Mouse (Mus musculus) kidney, adult 8-10 months (tissue): ENCODE results near the gene Gnb4.

ENCODE experiments used
- DNase-seq, 2 experiments: peaks; one replicate each; pipeline ENCODE4 v3.0.0; 2022

Gene Gnb4

DNA sequence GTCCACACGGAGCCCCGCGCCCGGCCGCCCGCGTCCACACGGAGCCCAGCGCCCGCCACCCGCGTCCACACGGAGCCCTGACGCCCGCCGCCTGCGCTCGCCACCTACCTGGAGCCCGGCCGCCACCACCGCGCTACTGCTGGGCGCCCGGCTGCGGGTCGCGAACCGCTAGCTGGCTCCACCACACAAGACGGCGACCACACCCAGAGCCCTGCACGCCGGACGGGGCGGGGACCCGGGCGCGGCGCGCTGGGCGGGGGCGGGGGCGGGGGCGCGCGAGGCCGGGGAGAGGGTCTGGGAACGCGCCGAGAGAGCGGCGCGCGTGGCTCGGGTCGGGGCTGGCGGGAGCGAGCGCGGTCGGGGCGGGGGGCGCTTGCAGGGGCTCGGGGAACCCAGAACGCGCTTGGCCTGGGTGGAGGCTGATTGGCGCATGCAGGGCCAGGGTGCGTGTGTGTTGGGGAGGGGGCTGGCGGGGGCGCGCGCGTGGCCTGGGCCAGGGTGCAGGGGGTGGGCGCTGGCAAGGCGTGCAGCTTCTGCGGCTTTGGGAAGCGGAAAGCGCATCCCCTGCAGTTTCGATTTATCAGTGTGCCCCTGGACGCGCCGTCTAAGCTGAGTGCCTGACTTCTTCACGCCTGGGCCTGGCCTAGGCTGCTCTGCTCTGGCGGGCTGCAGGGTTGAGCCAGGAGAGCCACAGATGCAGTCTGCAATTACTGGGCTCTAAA is at the start of gene Gnb4:
Gnb4 (minus strand) TSS at position 255 of the 722 bp plus-strand sequence.
- DNase-seq = peak; percentile 11 to 13

DNA sequence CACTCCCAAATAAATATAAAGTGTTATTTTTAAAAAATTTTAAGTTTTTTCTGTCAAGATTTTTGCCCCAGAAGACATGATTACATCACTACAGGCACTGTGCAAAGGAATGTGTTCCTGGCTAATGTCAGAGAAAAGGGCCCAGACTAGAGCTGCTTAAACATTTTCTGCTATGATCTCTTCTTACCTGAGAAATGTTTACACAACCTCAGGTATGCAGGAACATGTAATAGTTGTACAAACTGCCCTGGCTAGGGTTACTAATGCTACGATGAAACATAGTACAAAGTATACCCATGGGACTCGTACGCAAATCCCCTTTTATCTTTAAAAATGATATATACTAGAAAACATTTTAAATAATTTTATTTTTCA is 45.2 kb upstream of the Gnb4 start:
- no peak for DNase-seq

DNA sequence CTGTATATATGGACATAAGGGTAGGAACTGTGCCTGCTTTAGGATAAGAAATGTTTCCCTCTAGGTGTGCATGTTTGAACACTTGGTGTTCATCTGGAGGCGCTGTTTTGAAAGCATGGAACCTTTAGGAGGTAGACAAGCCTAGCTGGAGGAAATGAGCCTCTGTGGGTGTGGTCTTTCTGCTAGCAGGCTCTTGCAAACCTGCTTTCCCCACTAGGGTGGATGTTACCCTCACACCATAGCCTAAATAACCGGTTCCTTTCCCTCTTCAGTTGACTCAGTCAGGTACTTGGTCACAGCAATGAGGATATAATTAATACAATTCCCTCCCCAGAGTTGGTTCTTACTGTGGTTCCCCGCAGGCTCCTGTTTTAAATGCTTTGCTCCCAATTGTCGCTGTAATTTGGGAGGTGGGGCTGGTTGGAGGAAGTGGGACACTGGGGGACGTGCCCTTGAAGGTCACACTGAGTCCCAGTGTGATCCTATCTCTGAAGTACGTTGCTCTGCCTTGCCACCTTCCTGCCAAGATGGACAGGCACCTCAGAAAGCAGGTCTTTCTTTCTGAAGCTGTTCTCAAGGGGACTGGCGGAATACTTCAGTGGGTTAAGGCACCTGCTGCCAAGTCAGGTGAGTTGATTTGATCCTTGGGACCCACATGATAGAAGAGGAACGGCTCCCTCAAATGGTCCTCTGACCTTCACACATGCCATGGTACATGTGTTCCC is 44.6 kb upstream of the Gnb4 start:
- no peak for DNase-seq

DNA sequence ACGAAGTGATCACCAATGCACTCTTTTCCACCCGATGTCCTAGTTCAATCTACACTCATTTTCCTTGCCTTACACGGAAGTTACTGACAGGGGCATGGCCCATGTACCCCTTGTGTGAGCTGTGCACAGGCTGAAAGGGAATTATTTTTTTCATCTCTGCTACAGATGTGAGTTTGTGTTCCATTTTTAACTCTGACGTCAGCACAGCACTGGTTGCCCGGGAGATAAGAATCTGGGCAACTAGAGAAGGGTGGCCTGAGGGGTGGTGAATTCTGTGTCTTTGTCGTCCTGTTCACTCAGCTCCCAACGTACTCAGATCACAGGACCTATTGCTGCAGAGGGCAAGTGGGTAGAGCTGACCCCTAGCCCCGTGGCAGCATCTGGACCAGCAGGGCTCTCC is 43.9 kb upstream of the Gnb4 start:
- DNase-seq = no peak

DNA sequence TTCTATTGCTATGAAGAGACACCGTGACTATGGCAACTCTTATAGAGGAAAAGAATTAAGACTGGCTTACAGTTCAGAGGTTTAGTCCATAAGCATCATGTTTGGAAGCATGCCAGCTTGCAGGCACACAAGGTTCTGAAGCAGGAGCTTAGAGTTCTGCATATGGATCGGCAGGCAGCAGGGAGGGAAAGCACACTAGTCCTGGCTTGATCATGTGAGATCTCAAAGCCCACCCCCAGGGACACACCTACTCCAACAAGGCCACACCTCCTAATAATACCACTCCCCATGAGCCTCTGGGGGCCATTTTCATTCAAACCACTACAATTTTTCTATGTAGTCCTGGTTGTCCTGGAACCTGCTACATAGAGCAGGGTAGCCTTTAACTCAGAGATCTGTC is 43.1 kb upstream of the Gnb4 start:
- DNase-seq = no peak

DNA sequence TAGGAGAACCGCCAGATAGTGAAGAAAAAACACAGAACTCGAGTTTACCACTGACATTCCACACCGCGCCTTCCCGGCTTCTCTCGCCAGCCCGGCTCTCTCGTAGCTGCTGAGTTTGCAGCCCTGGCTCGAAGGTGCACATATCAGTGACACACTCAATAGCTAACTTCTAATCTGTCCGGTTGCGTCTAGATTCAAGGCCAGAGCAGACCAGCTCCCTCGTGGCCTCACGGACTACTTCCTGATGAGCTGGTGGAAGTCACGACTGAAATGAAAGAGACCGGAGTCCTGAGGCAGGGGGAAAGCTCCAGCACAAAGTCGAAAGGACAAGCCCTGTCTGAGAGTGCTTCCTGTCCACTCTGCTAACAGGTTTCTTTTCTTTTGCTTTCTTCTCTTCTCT is 42.4 kb upstream of the Gnb4 start:
- DNase-seq = no peak

DNA sequence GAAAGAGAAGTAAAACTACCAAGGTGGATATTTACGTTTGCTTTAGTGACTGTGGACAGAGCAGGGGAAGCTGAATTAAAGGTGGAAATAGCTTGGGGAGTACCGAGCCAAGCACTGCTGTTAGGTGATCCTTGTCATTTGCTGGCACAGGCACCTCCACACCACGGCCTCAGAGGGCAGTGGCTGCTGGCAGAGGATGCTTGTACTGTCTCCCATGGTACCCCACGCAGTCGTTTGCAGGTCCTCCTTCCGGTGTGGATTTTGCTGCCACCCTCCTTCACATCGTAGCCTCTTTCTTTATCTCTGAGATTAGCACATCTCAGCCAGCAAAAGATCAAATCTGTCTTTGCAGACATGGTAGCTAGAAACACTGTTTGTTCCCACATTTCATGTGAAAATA is 42.0 kb upstream of the Gnb4 start:
- no peak for DNase-seq

DNA sequence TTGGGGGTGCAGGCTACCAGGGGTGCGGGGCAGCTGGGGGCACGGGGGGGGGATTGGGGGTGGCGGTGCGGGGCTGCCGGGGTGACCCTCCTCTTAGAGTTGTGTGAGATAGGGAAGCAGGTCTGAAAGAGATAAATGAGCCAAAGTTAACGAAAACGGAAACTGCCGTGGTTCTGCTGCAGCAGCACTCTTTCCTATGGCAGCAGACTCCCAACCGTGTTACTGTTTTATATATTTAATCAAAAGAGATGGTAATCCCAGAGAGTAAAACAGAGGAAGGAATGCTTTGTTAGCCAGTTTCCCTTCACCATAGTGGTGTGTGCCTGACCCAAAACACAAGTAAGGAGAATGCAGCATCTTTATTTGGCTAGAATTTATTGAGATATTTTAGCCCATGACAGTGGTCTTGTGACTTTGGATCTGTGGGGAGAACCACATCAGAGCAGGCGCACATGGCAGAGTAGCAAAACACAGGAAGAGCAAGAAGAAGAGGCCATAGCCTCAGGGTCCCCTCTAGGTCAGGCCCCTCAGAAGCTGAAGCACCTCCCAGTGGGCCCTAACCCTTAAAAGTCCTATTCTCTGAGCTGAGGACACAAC is 40.1 kb upstream of the Gnb4 start:
- DNase-seq = no peak

DNA sequence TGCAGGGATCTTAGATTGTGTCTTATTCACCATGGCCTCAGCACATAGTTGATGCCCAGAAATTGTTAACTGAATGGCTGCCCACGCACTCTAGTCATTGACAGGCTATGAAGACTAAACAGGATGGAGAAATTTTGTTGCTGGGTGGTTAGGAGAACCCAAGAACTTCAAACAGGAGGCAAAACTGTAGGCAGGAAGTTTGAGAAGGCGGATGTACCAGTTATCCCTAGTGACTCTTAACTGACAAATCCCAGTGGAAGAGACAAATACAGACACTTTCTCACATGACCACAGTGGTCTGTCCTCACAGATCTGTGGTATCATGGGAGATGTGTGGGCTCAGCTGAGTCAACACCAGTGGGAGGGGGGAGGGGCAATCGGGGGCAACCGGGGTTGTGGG is 39.6 kb upstream of the Gnb4 start:
- DNase-seq = no peak

DNA sequence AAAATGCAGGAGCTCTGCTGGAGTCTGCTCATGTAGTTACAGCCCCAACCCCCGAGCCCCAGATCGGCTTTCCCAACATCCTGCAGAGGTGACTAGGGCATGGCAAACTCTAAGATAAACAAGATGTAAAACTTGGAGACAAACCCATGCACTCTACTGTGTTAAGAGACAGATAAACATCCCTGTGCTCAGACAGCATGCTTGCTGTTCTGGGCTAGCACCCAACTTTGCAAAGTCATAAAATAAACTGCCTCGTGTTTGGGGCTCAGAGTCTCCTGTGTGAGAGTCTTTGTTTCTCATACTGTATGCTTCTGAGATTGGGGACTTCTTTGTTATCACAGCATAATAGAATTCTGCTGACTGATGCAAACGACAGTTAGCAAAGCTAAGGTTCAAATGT is 36.4 kb upstream of the Gnb4 start:
- no peak for DNase-seq

DNA sequence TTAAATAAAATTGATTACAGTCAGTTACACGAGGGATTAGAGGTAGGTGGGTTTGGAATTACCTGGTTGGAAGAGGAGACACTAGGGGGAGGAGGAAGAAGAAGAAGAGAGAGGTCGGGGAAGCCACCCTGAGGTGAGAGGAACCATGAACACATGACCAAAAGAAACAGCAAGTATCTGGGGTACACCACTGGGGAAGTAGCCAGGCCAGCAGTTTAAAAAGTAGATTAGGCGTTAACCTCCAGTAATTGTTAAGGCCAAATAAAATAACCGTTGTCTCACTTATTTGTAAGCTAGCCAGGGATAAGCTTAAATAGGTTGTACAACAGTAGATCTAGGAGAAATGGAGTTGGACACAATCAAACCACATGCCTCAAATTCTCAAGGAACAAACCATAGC is 32.9 kb upstream of the Gnb4 start:
- no peak for DNase-seq

DNA sequence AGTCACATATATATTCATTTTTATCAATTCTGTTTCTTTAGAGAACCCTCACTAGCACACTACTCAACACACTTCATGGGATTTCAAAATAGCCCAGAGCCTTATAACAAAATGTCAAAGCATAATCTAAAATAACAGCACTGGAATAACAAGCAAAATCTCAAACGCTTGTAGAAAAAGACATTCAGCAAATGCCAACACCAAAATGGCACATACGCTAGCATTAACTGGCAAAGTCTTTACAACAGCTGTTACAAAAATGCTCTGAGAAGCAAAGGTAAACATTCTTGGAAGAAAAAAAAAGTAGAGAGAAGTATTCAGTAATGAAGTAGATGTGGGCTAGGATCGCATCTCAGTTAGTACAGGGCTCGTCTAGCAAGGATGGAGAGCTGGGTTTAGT is 30.5 kb upstream of the Gnb4 start:
- no peak for DNase-seq

DNA sequence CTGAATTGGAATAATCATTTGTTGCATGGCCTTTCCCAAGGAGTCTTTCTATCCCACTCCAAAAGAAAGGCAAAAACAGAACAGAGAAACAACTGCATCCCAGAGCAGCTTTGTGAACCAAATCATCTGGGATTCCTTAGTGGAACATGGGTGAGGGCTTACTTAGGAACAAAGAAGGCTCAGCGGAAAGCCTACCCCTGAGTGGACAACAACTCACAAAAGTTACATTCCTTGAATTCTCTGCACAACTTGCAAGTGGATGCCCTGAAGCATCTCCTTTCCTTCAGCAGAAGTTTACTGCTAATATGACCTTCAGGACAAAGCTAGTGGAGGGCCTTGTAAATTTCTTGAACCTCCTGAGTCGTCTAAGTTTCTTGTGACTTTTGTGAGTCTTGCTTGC is 28.4 kb upstream of the Gnb4 start:
- DNase-seq = no peak

DNA sequence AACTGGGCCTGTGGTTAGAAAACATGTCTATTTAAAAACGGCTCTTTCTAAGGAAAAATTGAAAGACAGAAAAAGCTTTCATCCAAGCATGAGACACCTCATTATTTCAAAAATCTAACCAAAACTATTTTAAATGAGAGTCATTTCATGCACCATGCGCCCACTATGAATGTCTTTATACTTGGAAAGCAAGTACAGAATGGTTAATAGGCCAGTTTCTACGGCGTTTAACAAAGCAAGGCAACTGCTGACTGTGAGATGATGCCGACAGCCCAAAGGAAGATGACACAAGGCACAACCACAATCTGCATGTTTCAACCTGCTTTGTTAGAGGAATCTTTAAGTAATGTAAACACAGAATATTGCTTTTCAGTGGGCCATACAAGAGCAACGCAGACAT is 25.7 kb upstream of the Gnb4 start:
- no peak for DNase-seq

DNA sequence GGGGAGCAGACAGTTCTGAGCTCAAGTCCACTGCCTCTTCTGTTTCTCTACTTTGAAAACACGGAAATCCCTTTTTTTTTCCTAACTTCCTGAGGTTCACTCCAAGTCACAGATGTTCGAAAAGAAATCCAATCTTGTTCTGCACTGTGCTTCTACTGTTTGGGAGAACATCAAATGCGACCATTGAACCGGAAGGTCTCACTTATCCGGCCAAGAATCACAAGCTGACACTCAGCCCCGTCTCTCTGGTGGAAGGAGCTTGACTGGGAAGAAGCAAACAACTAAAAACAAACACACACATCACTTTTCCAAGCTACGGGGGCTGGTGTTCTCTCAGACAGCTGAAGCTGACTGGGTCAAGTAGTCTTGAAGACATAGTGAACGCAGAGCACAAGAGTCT is 21.9 kb upstream of the Gnb4 start:
- peak; percentile 18 to 34 for DNase-seq

DNA sequence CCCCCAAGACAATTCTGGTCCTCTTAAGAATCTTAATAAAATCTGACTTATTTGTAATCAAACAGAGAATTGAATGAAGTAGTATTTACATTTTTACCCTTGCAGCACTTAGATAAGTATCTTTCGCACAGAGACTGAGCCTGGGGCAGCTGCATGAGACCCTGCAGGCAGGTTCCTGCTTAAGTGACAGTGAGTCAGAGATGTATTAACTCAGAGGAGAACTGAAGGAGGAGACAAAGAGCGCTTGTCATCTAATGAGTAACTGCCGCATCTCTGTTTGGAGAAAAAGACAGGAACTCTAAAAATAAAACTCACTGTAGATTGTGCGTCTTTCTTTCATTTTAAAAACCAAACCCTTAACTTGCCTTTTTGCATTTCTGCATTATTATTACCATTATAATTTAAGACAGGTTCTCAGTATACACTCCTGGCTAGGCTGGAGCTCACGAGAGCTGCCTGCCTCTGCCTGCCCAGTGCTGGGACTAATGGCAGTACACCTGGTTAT is 16.4 kb upstream of the Gnb4 start:
- no peak for DNase-seq

DNA sequence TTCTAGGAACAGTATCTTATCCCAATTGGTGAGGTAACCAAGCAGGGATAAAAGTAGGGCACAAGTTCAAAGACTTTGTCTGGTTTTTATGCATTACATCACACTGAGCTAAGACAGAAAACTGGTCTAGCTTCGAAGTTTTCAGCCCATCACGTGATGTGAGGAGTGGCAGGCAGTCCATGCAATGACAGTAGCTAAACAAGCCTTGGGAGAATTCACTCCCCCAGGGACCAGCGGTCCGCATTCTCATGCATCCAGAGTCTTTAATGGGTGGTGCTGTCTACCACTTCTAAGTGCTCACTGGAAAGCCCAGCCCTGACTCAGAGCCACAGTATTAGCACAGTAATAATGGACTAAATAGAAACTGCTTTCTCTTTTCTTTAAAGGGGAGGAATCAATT is 13.8 kb upstream of the Gnb4 start:
- DNase-seq = no peak

DNA sequence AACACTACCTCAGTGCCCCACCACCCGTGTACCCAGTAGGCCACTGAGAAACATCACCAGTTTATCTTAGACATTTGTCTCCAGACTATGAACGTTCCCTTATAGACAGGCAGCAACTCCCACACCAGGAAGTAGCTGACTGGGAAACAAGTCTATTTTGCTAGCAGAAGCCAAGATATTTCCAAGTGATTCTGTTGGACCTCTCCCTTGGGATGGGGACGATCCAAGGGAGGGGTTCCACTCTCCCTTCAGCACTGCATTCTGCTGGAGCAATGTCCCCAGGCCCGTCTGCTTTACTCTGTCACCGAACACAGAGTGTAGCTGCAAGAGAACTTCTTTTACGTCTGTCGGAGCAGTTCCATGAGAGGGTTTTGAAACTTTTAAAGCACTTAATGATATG is 11.8 kb upstream of the Gnb4 start:
- no peak for DNase-seq

DNA sequence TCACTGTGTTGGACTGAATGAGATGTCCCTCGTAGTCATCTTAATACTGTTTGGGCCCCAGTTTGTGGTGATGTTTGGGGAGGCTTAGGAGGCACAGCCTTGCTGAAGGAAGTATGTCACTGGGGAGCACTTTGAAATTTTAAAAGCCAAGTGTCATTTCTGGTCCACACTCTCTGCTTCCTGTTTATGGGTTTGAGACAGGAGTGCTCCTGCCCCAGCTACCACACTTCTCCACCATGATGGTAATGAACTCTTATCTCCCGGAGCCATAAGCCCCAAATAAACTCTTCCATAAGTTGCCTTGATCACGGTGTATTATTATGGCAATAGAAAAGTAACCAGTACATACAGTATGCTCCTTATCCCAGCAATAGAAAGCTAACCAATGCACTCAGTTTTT is 5.7 kb upstream of the Gnb4 start:
- DNase-seq = no peak

DNA sequence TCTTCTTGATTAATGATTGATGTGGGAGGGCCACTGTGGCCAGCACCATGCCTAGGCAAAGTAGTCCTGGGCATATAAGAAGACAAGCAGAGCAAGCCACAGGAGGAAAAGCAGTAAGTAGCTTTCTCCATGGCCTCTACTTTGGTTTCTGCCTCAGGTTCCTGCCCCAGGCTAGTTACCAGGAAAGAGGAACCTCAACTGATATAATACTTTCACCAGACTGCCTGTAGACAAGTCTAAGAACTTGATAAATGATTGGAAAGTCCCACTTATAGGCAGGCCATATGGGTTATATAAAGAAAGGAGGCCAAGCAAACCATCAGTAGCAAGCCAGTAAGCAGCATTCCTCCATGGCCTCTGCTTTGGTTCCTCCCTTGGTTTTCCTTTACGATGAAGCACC is 5.3 kb upstream of the Gnb4 start:
- DNase-seq = no peak

DNA sequence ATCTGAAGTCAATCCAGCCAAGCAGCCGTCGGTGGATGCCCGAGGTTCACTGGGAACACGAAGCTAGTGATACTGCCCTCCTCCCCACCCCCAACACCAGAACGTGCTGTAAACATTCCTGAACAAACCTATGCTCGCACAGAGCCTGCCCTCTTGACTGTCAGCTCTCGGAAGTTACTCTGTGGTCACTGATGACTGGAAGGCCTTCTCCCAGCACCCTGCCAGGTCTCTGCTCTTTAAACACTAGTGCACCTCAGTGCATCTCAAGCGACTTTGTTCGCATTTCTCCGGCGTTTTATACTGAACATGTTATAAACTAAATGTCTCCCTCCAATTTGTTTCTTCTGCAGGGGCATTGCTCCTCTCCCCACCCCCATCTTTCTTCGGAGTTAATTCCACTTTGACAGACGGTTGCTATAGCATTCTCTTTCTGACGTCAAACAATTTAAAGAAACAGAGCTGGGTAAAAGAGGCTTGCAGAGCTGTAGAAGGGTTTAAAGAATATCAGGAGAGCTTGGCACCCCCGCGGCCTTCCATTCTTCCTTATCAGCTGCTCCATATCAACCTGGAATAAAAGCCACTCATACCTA is 763 bp upstream of the Gnb4 start:
- DNase-seq = no peak

DNA sequence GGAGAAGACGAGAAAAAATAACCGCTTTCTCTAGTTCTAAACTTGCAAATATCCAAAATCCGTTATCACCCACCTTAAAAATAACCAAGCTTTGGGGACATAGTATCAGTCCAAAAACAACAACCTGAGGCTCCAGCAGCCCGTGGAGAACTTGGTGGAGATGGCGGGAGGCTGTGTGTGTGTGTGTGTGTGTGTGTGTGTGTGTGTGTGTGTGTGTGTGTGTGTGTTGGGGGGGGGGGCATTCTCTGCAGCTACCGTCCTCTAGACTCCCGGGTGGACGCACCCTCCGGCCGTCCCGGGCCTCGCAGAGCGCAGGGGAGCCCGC is 417 bp downstream of the Gnb4 start:
- DNase-seq = no peak

DNA sequence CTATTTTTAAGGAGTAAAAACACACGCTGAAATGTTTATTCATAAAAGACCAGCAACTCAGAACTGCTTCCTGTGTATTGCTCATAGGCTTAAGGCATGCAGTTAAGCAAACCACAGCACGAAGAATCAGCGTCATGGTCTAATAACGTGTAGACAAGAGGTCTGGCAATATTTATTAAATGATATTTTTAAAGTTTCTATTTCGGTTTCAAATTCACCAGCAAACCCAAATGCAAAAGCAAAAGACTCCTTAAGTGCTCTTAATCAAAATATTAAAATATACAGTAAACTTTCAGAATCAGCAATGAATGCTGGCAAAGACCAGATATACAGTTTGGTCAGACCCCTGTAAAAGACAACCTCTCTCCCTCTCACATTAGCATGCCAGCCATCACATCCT is 1.0 kb downstream of the Gnb4 start:
- no peak for DNase-seq

DNA sequence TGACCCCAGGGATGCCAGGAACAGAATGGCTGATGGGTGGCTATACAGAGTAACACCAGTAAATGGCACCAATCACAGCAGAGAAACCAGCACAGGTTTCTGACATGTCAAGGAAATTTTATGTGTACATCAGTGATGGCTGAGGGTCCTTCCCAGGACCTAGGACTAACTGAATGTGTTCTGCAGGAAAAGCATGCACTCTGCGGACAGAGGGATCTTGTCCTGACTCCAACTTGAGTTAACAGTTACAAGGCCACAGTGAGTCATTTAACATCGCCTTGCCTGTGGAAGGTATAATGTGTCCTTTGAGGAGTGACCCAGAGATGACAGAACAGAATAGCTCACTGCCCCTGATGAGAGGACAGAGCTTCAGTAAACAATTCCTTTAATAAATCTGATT is 1.6 kb downstream of the Gnb4 start:
- no peak for DNase-seq
